Mouse (Mus musculus) embryo, embryonic 10 days (tissue): ENCODE results near the gene Pithd1.

Experiments
- DNase-seq: peaks from one replicate; pipeline ENCODE4 v3.0.0-alpha.2; 2015; ENCODE audit warnings: low spot score

Gene Pithd1

DNA sequence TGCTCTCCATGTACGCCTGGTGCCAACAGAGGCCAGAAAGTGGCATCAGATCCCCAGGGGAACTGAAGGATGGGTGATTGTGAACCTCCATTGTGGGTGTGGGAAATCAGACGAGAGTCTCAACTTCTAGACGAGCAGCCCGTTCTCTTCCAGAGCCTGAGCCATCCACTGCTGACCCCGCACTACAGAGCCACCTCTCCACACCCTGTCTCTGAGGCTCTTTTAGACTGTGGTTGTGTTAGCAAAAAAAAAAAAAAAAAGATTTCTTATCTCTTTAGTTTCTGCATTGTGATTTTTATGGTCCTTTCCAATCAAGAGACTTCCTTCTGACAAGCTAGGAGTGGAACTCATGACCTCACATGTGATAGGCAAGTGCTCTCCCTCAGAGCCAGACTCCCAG lies 57.7 kb downstream of the Pithd1 start:
- DNase-seq = no peak

DNA sequence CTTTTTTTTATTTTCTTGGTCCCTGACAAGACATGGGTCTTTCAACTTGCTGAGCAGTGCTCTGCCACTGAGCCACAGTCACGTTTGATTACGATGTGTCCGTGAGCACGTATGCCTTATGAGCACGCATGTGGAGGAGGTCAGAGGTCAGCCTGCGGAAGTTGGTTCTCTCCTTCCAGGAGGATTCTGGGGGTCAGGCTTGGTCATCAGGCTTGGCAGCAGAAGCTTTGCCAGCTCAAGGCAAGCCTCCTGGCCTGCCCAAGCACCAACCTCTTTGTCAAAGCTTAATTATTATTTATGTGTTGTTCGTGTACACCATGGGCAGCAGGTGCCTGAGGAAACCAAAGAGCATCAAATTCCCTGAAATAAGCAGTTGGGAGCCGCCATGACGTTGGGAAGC lies 58.7 kb downstream of the Pithd1 start:
- DNase-seq = no peak

DNA sequence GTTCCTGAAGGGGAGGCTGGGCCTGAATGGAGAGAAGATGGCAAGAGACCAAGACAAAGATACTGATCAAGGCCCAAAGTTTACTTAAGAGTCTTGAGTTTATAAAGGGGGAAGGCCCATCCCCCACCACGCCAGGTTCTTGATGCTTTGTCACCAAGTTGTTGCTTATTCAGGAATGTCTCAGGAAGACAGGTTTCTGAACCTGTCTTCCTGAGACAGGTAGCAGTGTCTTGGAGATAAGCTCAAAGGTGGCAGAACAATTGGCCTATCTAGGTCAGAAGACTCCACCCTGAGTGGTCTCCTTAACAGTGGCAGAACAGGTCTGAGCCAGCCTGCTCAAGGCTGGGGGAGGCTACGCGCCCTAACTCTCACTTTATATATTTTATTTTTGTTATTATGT lies 60.2 kb downstream of the Pithd1 start:
- no peak for DNase-seq

DNA sequence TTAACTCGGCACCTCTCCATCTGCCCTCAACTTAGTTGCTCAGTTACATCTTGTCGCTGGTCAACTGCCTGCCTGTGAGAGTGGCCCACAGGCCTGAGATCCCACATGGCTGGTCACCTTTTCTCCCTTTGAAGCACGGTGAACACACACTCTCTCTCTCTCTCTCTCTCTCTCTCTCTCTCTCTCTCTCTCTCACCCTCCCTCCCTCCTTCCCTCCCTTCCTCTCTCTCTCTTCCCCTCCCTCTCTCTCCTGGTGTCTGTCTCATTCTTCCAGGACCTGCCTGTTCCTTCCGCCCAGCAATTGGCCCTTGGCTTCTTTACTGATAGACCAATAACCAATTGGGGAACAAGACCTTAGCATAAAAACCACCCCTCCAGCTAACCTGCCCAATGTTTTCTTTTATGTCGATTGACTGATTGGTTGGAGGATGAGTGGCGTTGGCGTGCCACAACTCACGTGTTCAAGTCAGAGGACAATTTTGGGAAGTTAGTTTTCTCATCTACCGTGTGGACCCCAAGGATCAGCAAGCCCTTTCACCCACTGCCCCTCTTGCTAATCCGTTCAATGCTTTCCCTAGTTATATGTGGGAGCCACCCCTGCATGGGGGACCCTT lies 60.8 kb downstream of the Pithd1 start:
- DNase-seq = no peak
